Mouse (Mus musculus): ENCODE data around the gene Ndufa12. TPM values are rescaled to one million over a fixed set of nuclear protein-coding genes. Genes with fewer than 3 reads are reported as not detected.
A peak's percentile ranks its signal among the peaks of the same experiment; 100 is the strongest.

The Ndufa12 gene
- polyA plus RNA-seq, 1 experiment from 2014 or later = 132 TPM

DNA sequence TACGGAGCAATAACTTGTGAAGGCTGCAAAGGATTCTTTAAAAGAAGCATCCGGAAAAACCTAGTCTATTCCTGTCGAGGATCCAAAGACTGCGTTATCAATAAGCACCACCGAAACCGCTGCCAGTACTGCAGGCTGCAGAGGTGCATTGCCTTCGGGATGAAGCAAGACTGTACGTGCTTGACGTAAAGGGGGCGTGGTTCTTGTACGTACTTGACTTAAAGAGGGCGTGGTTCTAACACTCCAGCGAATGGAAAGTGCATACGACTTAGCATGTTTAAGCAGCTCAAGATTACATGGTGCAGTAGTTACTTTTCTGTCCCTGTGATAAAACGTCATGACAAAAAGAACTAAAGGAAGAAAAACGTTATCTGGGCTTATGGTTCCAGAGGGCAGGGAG, 33.1 kb upstream of the Ndufa12 start:
- no peaks in the 10 kb centered on the region for H3K27me3 ChIP-seq (ENCODE audit: control insufficient read depth, insufficient read depth, low read depth, low read length)
- no peak overlapping the region for H3K9ac ChIP-seq (ENCODE audit: low read depth, low read length)
- H3K4me2 ChIP-seq (ENCODE audit: low read depth, low read length) = no peak overlapping the region
- ATAC-seq (ENCODE audit: low read depth) = no peak
- H3K27ac ChIP-seq (ENCODE audit: low read length) = no peak overlapping the region
- WGBS (ENCODE audit: insufficient replicate concordance) = 77% methylated on average over 16 of the region's 16 CpGs
- H3K9me3 ChIP-seq (replicated peaks; ENCODE audit: control insufficient read depth, low read length) = peaks cover 3% of the 10 kb centered on the region; the same call in 1 of the 2 replicates
- peaks cover 25% of the 10 kb centered on the region for H3K36me3 ChIP-seq (ENCODE audit: control insufficient read depth, insufficient read depth)
- H3K4me1 ChIP-seq (ENCODE audit: control insufficient read depth, low read depth, low read length) = no peaks in the 10 kb centered on the region
- no peak overlapping the region for H3K4me3 ChIP-seq (ENCODE audit: low read depth, low read length)

DNA sequence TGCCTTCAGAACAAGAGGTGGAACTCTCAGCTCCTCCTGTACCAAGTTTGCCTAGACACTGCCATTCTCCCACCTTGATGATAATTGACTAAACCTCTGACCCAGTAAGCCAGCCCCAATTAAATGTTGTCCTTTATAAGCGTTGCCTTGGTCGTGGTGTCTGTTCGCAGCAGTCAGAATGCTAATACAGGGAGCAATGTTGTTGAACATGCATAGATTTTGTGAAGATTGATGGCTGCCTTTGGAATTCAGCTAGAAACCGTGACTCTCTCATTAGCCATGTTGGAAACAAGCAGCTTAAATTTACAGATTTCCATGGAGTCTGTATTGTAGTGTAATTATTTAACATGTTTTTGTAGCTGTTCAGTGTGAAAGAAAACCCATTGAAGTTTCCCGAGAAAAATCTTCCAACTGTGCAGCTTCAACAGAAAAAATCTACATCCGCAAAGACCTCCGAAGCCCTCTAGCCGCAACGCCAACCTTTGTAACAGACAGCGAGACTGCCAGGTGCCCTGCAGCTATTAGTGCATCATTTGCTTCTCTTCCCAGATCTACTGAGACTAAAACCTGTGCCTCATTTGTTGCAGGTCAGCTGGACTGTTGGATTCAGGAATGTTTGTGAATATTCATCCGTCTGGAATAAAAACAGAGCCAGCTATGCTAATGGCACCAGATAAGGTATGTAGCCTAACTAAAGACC, 31.3 kb upstream of the Ndufa12 start:
- Histone ChIP-seq H3K4me2 (ENCODE audit: low read depth, low read length) (no peak overlapping the region), H3K9ac (ENCODE audit: low read depth, low read length) (no peak overlapping the region), H3K27ac (ENCODE audit: low read length) (no peak overlapping the region), H3K27me3 (ENCODE audit: control insufficient read depth, insufficient read depth, low read depth, low read length) (no peaks in the 10 kb centered on the region), H3K4me1 (ENCODE audit: control insufficient read depth, low read depth, low read length) (no peaks in the 10 kb centered on the region), H3K4me3 (ENCODE audit: low read depth, low read length) (no peak overlapping the region), H3K9me3 (replicated peaks; ENCODE audit: control insufficient read depth, low read length) (peaks cover 3% of the 10 kb centered on the region; the same call in 1 of the 2 replicates), H3K36me3 (ENCODE audit: control insufficient read depth, insufficient read depth) (peaks cover 25% of the 10 kb centered on the region)
- no peak for ATAC-seq (ENCODE audit: low read depth)
- 82% methylated on average over 11 of the region's 11 CpGs for WGBS (ENCODE audit: insufficient replicate concordance)

DNA sequence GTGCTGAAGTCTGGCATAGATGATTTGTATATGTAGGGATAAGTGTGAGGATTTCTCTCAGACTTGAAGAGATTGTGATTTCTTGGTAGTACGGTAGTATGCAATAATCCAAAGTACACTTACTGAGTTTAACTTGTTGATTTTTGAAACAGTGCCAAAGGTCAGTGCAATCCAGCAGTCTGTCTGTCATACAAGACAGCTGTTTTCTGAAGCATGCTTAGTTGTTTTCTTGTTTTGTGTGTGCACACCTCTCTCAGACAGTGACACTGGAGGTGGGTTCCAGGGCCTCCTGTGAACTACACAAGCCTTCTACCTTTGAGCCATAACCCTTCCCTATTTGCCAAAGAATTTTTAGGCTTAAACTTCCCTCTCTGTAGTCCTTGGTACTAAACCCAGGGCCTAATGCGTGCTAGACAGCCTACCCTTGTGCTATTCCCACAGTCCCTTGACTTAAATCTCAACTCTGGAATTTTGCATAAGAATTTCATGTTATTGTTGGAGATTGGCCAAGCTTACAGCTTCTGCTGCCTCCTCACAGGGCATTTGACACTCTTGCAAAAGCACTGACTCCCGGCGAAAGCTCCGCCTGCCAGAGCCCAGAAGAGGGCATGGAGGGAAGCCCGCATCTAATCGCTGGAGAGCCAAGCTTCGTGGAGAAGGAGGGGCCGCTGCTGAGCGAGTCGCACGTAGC, 26.9 kb upstream of the Ndufa12 start:
- peak; percentile 53; the same call in 1 of the 2 replicates for ATAC-seq (ENCODE audit: low read depth)
- H3K9me3 ChIP-seq (replicated peaks; ENCODE audit: control insufficient read depth, low read length) = peaks cover 3% of the 10 kb centered on the region; the same call in 1 of the 2 replicates
- peaks cover 25% of the 10 kb centered on the region for H3K36me3 ChIP-seq (ENCODE audit: control insufficient read depth, insufficient read depth)
- no peaks in the 10 kb centered on the region for H3K27me3 ChIP-seq (ENCODE audit: control insufficient read depth, insufficient read depth, low read depth, low read length)
- H3K27ac ChIP-seq (ENCODE audit: low read length) = peak overlapping the region; percentile 45; the same call in 1 of the 2 replicates
- H3K9ac ChIP-seq (ENCODE audit: low read depth, low read length) = no peak overlapping the region
- H3K4me1 ChIP-seq (ENCODE audit: control insufficient read depth, low read depth, low read length) = no peaks in the 10 kb centered on the region
- 79% methylated on average over 12 of the region's 12 CpGs for WGBS (ENCODE audit: insufficient replicate concordance)
- no peak overlapping the region for H3K4me3 ChIP-seq (ENCODE audit: low read depth, low read length)
- peak overlapping the region; percentile 8; the same call in 1 of the 2 replicates for H3K4me2 ChIP-seq (ENCODE audit: low read depth, low read length)

DNA sequence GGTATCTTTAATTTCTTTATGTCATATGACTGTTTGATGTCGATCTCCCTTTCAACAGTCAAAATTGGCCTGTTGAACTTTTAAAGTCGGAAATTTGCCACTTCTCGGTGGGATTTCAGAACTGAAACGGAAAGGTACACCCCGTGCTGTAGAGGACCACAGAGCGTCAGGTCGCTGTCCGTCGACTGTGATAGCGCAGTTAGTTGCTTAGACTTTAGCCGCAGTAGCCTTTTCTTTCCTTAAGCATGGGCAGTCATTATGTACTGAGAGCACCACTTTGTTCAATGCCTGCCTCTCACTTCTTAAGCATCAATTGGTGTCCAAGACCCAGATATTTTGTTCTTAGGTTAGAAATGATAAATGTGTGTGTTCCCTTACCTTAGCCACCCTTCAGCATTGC, 26.4 kb upstream of the Ndufa12 start:
- 77% methylated on average over 11 of the region's 11 CpGs for WGBS (ENCODE audit: insufficient replicate concordance)
- no peak overlapping the region for H3K9ac ChIP-seq (ENCODE audit: low read depth, low read length)
- peaks cover 3% of the 10 kb centered on the region; the same call in 1 of the 2 replicates for H3K9me3 ChIP-seq (replicated peaks; ENCODE audit: control insufficient read depth, low read length)
- no peak for ATAC-seq (ENCODE audit: low read depth)
- no peaks in the 10 kb centered on the region for H3K4me1 ChIP-seq (ENCODE audit: control insufficient read depth, low read depth, low read length)
- no peaks in the 10 kb centered on the region for H3K27me3 ChIP-seq (ENCODE audit: control insufficient read depth, insufficient read depth, low read depth, low read length)
- H3K36me3 ChIP-seq (ENCODE audit: control insufficient read depth, insufficient read depth) = peaks cover 25% of the 10 kb centered on the region
- H3K4me3 ChIP-seq (ENCODE audit: low read depth, low read length) = no peak overlapping the region
- H3K4me2 ChIP-seq (ENCODE audit: low read depth, low read length) = no peak overlapping the region
- no peak overlapping the region for H3K27ac ChIP-seq (ENCODE audit: low read length)

DNA sequence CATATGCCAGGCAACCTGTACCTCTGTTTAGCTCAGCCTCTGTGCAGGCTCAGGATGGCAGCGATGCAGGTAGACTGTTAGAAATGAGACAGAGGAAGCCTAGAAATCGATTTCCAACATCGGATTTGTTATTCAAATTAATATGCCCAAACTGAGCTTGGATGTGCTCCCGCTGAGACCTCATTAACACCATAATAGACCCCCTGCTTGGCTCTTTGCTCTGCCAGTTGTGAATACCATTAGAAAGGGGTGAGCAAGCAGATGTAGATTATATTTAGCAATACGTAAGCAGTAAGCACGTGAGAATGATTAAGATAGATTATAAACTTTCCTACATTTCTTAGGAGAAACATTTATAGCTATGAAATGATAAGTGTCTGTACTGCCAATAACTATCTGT, 25.8 kb upstream of the Ndufa12 start:
- H3K4me1 ChIP-seq (ENCODE audit: control insufficient read depth, low read depth, low read length) = no peaks in the 10 kb centered on the region
- H3K4me3 ChIP-seq (ENCODE audit: low read depth, low read length) = no peak overlapping the region
- no peak overlapping the region for H3K4me2 ChIP-seq (ENCODE audit: low read depth, low read length)
- H3K9me3 ChIP-seq (replicated peaks; ENCODE audit: control insufficient read depth, low read length) = peaks cover 3% of the 10 kb centered on the region; the same call in 1 of the 2 replicates
- WGBS (ENCODE audit: insufficient replicate concordance) = 72% methylated on average over 6 of the region's 6 CpGs
- peaks cover 21% of the 10 kb centered on the region for H3K36me3 ChIP-seq (ENCODE audit: control insufficient read depth, insufficient read depth)
- no peaks in the 10 kb centered on the region for H3K27me3 ChIP-seq (ENCODE audit: control insufficient read depth, insufficient read depth, low read depth, low read length)
- H3K9ac ChIP-seq (ENCODE audit: low read depth, low read length) = no peak overlapping the region
- ATAC-seq (ENCODE audit: low read depth) = no peak
- H3K27ac ChIP-seq (ENCODE audit: low read length) = no peak overlapping the region

DNA sequence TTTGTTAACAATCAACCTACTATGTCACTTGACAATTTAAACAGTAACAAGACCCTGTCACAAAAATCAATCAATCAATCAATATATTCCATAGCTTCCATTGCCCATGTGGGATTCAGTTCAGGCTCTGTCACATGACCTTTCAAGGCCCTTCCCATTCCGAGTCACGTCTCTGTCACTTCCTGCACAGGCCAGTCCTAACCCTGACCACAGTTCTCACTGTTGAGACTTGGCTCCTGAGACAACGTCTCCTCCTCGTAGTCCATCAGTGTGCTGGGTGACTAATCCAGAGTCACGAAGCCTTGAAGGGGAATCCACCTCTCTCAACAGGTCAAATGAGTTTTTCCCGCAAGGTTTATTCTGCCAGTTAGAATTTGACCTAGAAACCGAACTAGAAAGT, 23.9 kb upstream of the Ndufa12 start:
- Histone ChIP-seq H3K4me2 (ENCODE audit: low read depth, low read length) (no peak overlapping the region), H3K4me1 (ENCODE audit: control insufficient read depth, low read depth, low read length) (no peaks in the 10 kb centered on the region), H3K27ac (ENCODE audit: low read length) (no peak overlapping the region), H3K27me3 (ENCODE audit: control insufficient read depth, insufficient read depth, low read depth, low read length) (no peaks in the 10 kb centered on the region), H3K4me3 (ENCODE audit: low read depth, low read length) (no peak overlapping the region), H3K36me3 (ENCODE audit: control insufficient read depth, insufficient read depth) (peaks cover 6% of the 10 kb centered on the region), H3K9ac (ENCODE audit: low read depth, low read length) (no peak overlapping the region), H3K9me3 (replicated peaks; ENCODE audit: control insufficient read depth, low read length) (peaks cover 3% of the 10 kb centered on the region; the same call in 1 of the 2 replicates)
- WGBS (ENCODE audit: insufficient replicate concordance) = 62% methylated on average over 7 of the region's 7 CpGs
- no peak for ATAC-seq (ENCODE audit: low read depth)

DNA sequence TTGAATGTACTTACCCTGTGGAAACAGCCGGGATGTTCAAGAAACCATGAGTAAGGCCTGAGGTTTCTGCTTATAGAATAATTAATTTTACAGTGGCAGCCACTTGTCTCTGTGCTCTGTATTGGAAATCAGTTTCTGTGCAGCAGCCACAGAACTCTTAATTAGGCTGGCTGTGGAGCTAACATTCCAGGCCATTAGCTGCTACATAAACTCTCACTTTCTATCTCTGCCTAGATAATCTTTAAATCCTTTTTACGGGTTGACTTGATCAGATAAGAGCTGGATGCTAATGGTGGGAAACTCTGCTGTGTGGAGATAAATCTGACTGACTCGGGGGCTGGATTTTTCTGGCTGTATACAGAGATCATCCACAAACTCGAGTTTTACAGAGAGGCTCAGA, 15.3 kb upstream of the Ndufa12 start:
- 40% methylated on average over 4 of the region's 4 CpGs for WGBS (ENCODE audit: insufficient replicate concordance)
- no peak for ATAC-seq (ENCODE audit: low read depth)

DNA sequence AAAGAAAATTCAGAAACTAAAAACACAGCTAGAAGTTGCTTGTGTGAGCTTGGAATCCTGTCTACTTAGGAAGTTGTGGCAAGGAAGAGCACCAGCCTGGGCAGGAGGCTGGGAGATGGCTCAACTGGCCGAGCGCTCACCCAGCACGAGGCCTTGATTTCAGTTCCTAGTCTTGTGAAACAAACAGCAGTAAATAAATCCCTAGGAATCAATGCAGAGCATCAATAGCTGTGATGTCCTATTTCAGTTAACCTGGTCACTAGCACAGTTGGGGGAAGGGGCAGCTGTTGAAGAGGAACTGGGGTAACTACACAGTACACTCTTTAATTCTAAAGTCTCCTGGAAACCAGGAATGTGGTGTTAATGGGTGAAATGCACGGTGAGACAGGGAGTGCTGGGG, 6.5 kb downstream of the Ndufa12 start:
- Histone ChIP-seq H3K27ac (ENCODE audit: low read length) (no peak overlapping the region), H3K4me2 (ENCODE audit: low read depth, low read length) (no peak overlapping the region), H3K4me1 (ENCODE audit: control insufficient read depth, low read depth, low read length) (no peaks in the 10 kb centered on the region; the same call in 1 of the 2 replicates), H3K27me3 (ENCODE audit: control insufficient read depth, insufficient read depth, low read depth, low read length) (no peaks in the 10 kb centered on the region), H3K4me3 (ENCODE audit: low read depth, low read length) (no peak overlapping the region), H3K9me3 (replicated peaks; ENCODE audit: control insufficient read depth, low read length) (no peaks in the 10 kb centered on the region), H3K9ac (ENCODE audit: low read depth, low read length) (no peak overlapping the region), H3K36me3 (ENCODE audit: control insufficient read depth, insufficient read depth) (peaks cover 7% of the 10 kb centered on the region)
- ATAC-seq (ENCODE audit: low read depth) = no peak
- WGBS (ENCODE audit: insufficient replicate concordance) = 75% methylated on average over 4 of the region's 4 CpGs

More for the DNA sequence above, 15.3 kb upstream of the Ndufa12 start:
- H3K27ac ChIP-seq (ENCODE audit: low read length) = no peak overlapping the region
- H3K4me1 ChIP-seq (ENCODE audit: control insufficient read depth, low read depth, low read length) = no peaks in the 10 kb centered on the region
- H3K4me2 ChIP-seq (ENCODE audit: low read depth, low read length) = no peak overlapping the region
- no peaks in the 10 kb centered on the region for H3K36me3 ChIP-seq (ENCODE audit: control insufficient read depth, insufficient read depth)
- H3K4me3 ChIP-seq (ENCODE audit: low read depth, low read length) = no peak overlapping the region
- H3K27me3 ChIP-seq (ENCODE audit: control insufficient read depth, insufficient read depth, low read depth, low read length) = no peaks in the 10 kb centered on the region
- H3K9me3 ChIP-seq (replicated peaks; ENCODE audit: control insufficient read depth, low read length) = no peaks in the 10 kb centered on the region
- H3K9ac ChIP-seq (ENCODE audit: low read depth, low read length) = no peak overlapping the region
